Mouse (Mus musculus) lung, embryonic 14.5 days (tissue): ENCODE results near the gene Bmp5. TPM values are rescaled to one million over a fixed set of nuclear protein-coding genes. Genes with fewer than 3 reads are reported as not detected.

Experiments
- ATAC-seq: fragments of 200-750 bp; cut with Nextera tagmentation; 2 replicates; pipeline ENCODE4 v1.8.0; 2017; ENCODE audit warnings: mild to moderate bottlenecking, moderate TSS enrichment, moderate library complexity; ENCODE audit not compliant: insufficient read depth
- DNase-seq: peaks from one replicate; pipeline ENCODE4 v3.0.0-alpha.2; 2015
- H3K27ac ChIP-seq: fragments of 300-500 bp; sonication (generic); 2 replicates; pipeline ENCODE4 v1.5.1; 2014; ENCODE audit warnings: low read depth, mild to moderate bottlenecking, moderate library complexity
- H3K27me3 ChIP-seq: fragments of 300-500 bp; sonication (generic); 2 replicates; pipeline ENCODE4 v1.6.1; 2014; ENCODE audit warnings: low read length, control low read depth; ENCODE audit not compliant: insufficient read depth
- H3K36me3 ChIP-seq: fragments of 300-500 bp; sonication (generic); 2 replicates; pipeline ENCODE4 v1.6.1; 2014; ENCODE audit warnings: control low read depth; ENCODE audit not compliant: insufficient read depth
- H3K4me1 ChIP-seq: fragments of 300-500 bp; sonication (generic); 2 replicates; pipeline ENCODE4 v1.6.1; 2014; ENCODE audit warnings: antibody characterized with exemption, control low read depth; ENCODE audit not compliant: insufficient read depth
- H3K4me2 ChIP-seq: fragments of 300-500 bp; sonication (generic); 2 replicates; pipeline ENCODE4 v1.6.1; 2014; ENCODE audit warnings: mild to moderate bottlenecking
- H3K4me3 ChIP-seq: fragments of 300-500 bp; sonication (generic); 2 replicates; pipeline ENCODE4 v1.5.1; 2014; ENCODE audit warnings: low read depth, low read length
- H3K9ac ChIP-seq: fragments of 300-500 bp; sonication (generic); 2 replicates; pipeline ENCODE4 v1.6.1; 2014
- H3K9me3 ChIP-seq: fragments of 300-500 bp; sonication (generic); 2 replicates; pipeline ENCODE4 v1.6.1; 2016; ENCODE audit warnings: low read depth, low read length, control low read depth
- CTCF ChIP-seq: IDR thresholded peaks from 2 replicates; pipeline ENCODE4 v1.5.1; 2016; ENCODE audit warnings: antibody characterized with exemption, low read depth
- WGBS: fragments of 180-500 bp; shearing (Covaris S2); extraction: QIAGEN DNeasy Blood & Tissue Kit; methylation state at CpG from one replicate; pipeline ENCODE4 v1.1.7; 2014; 5-methylcytosine and 5-hydroxymethylcytosine counted together
- polyA plus RNA-seq: library from polyadenylated mRNA; unstranded; fragments of >200 nt; fragmentation: Nextera tagmentation; extraction: Ambion mirVana; gene quantifications from 2 replicates; pipeline ENCODE4 v1.2.1, GENCODE M21; 2014

Bmp5 gene
- polyA plus RNA-seq, 1 experiment from 2014 or later = 37.6 TPM

DNA sequence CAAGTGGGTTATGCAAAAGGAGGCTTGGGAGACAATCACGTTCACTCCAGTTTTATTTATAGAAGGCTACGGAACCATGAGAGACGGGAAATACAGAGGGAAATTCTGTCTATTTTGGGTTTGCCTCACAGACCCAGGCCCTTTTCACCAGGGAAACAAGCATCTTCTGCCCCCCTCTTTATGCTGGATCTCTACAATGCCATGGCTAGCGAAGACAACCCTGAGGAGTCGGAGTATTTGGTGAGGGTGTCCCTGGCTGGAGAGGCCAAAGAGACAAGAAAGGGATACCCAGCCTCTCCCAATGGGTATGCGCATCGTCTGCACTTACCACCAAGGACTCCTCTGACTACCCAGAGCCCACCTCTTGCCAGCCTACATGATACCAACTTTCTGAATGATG lies 989 bp downstream of the Bmp5 start:
- Histone ChIP-seq H3K9me3 (no peaks in the 10 kb centered on the region), H3K9ac (peak overlapping the region; percentile 59), H3K27ac (peak overlapping the region; percentile 79), H3K27me3 (no peaks in the 10 kb centered on the region), H3K4me2 (peak overlapping the region; percentile 53), H3K36me3 (no peaks in the 10 kb centered on the region), H3K4me3 (peak overlapping the region; percentile 46), H3K4me1 (peaks cover 9% of the 10 kb centered on the region; the same call in 1 of the 2 replicates)
- DNase-seq (peak; percentile 59), ATAC-seq (no peak)
- TF ChIP-seq CTCF = no peak
- WGBS = 6% methylated on average over 7 of the region's 7 CpGs

DNA sequence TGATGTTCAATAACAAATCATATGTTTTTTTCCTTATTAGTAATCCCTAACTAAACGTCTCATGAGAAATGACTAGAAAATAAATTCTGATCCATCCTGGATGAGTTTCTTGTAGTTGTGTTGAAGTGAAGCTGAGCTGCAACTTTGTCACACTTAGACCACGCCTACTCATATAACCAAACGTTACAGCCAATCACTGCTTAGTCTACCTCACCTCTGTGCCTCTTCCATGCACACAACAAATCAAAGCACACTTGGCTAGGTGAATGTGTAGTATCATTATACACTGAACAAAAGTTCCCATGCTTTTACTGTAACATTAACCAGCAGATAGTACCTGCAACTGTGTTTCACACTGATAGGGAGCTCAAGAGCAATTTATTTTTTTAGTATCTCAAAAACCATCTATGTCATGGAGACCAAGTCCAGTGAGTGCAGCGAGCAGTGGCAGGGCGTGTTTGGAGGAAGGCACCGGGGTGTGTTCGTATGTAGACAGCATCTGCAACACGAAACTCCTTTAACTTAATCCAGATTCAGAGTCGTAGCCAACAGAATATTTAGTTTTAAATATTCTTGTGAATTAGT lies 3.7 kb downstream of the Bmp5 start:
- no peak for TF ChIP-seq CTCF
- Histone ChIP-seq H3K9ac (no peak overlapping the region), H3K4me3 (peak overlapping the region; percentile 33), H3K36me3 (no peaks in the 10 kb centered on the region), H3K27ac (no peak overlapping the region), H3K9me3 (no peaks in the 10 kb centered on the region), H3K27me3 (no peaks in the 10 kb centered on the region), H3K4me1 (peaks cover 16% of the 10 kb centered on the region; the same call in 1 of the 2 replicates), H3K4me2 (peak overlapping the region; percentile 56)
- 27% methylated on average over 9 of the region's 9 CpGs for WGBS
- DNase-seq (peak; percentile 80), ATAC-seq (peak; percentile 72)

DNA sequence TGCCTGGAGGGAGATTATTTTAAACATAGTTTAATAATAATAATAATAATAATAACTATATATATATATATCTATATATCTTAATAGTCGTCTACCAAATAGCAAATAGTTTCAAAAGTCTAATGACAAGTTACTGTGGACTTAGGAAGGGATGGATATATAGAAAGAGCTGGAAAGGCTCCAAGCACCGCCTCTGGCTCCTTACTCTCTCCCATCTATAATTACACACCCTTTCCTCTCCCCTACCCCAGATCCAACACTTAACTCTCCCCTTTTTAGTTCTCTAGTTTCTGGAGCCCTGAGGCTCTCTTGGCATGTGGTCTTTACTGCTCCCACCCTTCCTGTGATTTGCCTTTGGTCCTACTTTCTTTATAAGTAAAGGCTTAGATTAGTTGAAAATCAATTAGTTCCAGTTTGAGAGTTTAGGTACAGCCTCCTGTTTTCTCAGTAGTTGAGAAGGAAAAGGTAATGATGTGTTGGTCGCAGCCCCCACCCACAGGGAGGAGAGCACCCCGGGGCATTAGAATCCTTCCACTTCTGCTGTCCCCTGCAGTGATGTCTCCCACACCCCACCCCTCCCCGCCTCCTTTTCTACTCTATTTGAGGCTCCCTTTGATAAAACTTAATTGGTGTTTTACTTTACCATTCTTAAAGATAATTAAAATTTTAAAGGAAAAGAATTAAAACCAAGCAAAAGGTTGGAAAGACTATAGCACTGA lies 5.6 kb downstream of the Bmp5 start:
- Histone ChIP-seq H3K27me3 (no peaks in the 10 kb centered on the region), H3K4me2 (peak overlapping the region; percentile 53), H3K27ac (no peak overlapping the region), H3K9me3 (no peaks in the 10 kb centered on the region), H3K9ac (peak overlapping the region; percentile 0; the same call in 1 of the 2 replicates), H3K4me1 (peaks cover 11% of the 10 kb centered on the region; the same call in 1 of the 2 replicates), H3K4me3 (peak overlapping the region; percentile 34), H3K36me3 (no peaks in the 10 kb centered on the region)
- peak; percentile 68 for DNase-seq
- no peak for ATAC-seq
- WGBS = 12% methylated on average over 5 of the region's 5 CpGs
- no peak for TF ChIP-seq CTCF

DNA sequence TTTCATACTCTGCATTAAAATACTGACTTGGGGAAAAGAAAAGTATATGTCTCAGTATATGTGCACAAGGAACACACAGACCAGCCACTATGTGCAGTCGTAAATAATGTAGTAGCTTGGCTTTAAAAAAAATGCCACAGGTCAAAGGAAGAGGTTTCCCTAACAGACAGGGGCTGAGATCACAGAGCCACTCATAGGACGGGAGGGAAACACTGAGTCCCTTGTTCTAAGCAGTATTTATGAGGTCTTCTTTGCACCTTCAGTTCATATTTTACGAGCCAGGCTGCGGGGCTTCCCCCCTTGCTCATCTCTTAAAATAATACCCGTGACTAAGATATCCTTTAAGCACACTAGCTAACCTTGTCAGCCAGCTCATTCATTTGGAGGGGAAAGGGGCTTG lies 6.4 kb downstream of the Bmp5 start:
- Histone ChIP-seq H3K9ac (peak overlapping the region; percentile 33), H3K4me2 (peak overlapping the region; percentile 53), H3K36me3 (no peaks in the 10 kb centered on the region), H3K27ac (no peak overlapping the region), H3K9me3 (no peaks in the 10 kb centered on the region), H3K4me1 (peaks cover 11% of the 10 kb centered on the region; the same call in 1 of the 2 replicates), H3K27me3 (no peaks in the 10 kb centered on the region), H3K4me3 (peak overlapping the region; percentile 32)
- WGBS = 13% methylated on average over 5 of the region's 5 CpGs
- TF ChIP-seq CTCF = no peak
- ATAC-seq (no peak), DNase-seq (no peak)

DNA sequence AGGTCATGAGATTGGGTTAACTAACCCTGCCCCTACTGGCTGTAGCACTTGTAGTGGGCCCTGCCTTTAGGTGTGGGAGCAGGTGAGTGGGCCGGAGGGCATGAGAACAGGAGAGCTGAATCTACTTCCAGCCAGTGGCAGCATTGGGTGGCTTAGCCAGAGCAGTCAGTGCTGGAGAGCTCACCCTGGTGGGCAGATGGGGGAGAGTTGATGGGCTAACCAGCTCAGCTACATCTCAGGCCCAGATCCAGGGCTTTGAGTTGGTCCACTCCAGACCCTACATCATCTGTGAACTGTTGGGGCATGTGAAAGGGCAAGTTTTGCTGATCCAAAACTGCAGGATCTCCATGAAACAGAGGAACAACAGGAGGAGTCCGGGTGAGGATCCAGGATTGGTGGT lies 8.4 kb downstream of the Bmp5 start:
- Histone ChIP-seq H3K27me3 (no peaks in the 10 kb centered on the region), H3K4me3 (no peak overlapping the region), H3K36me3 (no peaks in the 10 kb centered on the region), H3K27ac (no peak overlapping the region), H3K4me2 (no peak overlapping the region), H3K9ac (no peak overlapping the region), H3K4me1 (peaks cover 11% of the 10 kb centered on the region; the same call in 1 of the 2 replicates), H3K9me3 (no peaks in the 10 kb centered on the region)
- DNase-seq (no peak), ATAC-seq (no peak)
- TF ChIP-seq CTCF = peak; percentile 17; the same call in 1 of the 2 replicates
- 78% methylated on average over 2 of the region's 2 CpGs for whole genome bisulfite sequencing

DNA sequence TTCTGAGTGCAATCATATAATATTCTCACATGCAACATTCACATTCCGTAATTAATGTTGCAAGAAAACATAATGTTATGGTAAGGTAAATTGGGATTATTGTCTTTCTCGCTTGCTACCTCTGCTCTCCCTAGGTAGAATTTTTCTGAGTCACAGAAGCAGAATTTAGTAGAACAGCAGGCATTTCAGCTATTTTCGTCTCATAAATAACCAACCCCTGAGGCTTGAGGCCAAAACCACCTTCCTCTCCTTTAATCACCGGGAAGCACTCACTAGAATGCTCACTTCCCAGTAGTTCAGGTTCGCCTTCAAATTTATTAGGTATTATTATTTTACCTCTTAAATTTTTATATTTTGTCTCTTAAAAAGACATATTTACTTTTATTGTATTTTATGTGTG lies 10.8 kb downstream of the Bmp5 start:
- ATAC-seq (no peak), DNase-seq (no peak)
- Histone ChIP-seq H3K27me3 (no peaks in the 10 kb centered on the region), H3K4me1 (peaks cover 8% of the 10 kb centered on the region; the same call in 1 of the 2 replicates), H3K9ac (no peak overlapping the region), H3K4me2 (no peak overlapping the region), H3K9me3 (no peaks in the 10 kb centered on the region), H3K27ac (no peak overlapping the region), H3K4me3 (no peak overlapping the region), H3K36me3 (no peaks in the 10 kb centered on the region)
- 90% methylated on average over 5 of the region's 5 CpGs for WGBS
- TF ChIP-seq CTCF = no peak

DNA sequence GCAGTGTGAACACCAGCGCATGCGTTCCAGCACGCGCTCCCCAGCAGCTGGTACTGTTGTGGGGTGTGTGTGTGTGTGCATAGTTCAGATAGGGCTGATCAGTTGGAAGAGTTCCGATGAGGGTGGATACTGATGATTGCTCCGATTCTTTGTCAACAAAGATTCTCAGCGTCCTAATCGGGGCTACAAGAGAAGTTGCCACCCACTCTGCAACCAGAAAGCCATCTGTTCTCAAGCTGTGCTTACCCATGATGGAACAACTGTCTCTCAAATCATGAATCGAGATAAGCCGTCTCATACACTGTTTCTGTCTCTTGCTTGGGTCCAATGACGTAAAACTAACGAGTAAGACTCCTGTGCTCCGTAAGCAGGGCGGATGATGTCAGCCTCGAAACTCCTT lies 12.0 kb downstream of the Bmp5 start:
- no peak for TF ChIP-seq CTCF
- no peak for DNase-seq
- Histone ChIP-seq H3K36me3 (no peaks in the 10 kb centered on the region), H3K27me3 (no peaks in the 10 kb centered on the region), H3K9ac (no peak overlapping the region), H3K27ac (no peak overlapping the region), H3K4me1 (0 out of 2 replicates have a peak, but pooled peaks cover 4% of the 10 kb centered on the region), H3K4me2 (no peak overlapping the region), H3K4me3 (no peak overlapping the region), H3K9me3 (no peaks in the 10 kb centered on the region)
- no peak; the same call in 1 of the 2 replicates for ATAC-seq
- 72% methylated on average over 15 of the region's 15 CpGs for WGBS
